Mouse (Mus musculus): Measurements from ENCODE around the gene Tssc4. TPM values are rescaled to one million over a fixed set of nuclear protein-coding genes. Genes with fewer than 3 reads are reported as not detected.

Tssc4 gene
- polyA plus RNA-seq (2012; rRNA removed) = 83.1 and 85.1 TPM in 2 replicates

GRCm38 (mm10) chr7:143068882-143069591 lies at the start of gene Tssc4:
Gene Tssc4, plus strand, starts transcription at chr7:143069249.
- WGBS = under 1% methylated on average over 51 of the region's 51 CpGs

GRCm38 (mm10) chr7:143020040-143020439 lies 49.0 kb upstream of the Tssc4 start:
- Histone ChIP-seq H3K4me3 (replicated peaks; ENCODE audit: extremely low read depth, low read depth, low read length) (no peak overlapping the region), H3K4me1 (ENCODE audit: control insufficient read depth, insufficient read depth, low read length) (peaks cover 9% of the 10 kb centered on the region)
- DNase-seq = no peak
- TF ChIP-seq POLR2A (IDR thresholded peaks at IDR 0.05; ENCODE audit: borderline replicate concordance, extremely low read depth, low read depth, low read length) (no peak), CTCF (IDR thresholded peaks at IDR 0.05; ENCODE audit: insufficient read depth, low read length) (no peak)

More at GRCm38 (mm10) chr7:143068882-143069591, at the start of gene Tssc4:
- TF ChIP-seq CTCF (IDR thresholded peaks at IDR 0.05; ENCODE audit: insufficient read depth, low read length) (no peak), POLR2A (IDR thresholded peaks at IDR 0.05; ENCODE audit: borderline replicate concordance, extremely low read depth, low read depth, low read length) (peak; percentile 73; the same call in 1 of the 2 replicates)
- DNase-seq = peak; percentile 94
- Histone ChIP-seq H3K4me3 (replicated peaks; ENCODE audit: extremely low read depth, low read depth, low read length) (peak within 1 kb of the TSS; percentile 89), H3K4me1 (ENCODE audit: control insufficient read depth, insufficient read depth, low read length) (peaks cover 11% of the 10 kb centered on the region)

- WGBS = 81% methylated on average over 3 of the region's 3 CpGs
- no peak for DNase-seq
- no peak for TF ChIP-seq POLR2A (IDR thresholded peaks at IDR 0.05; ENCODE audit: borderline replicate concordance, extremely low read depth, low read depth, low read length)
- TF ChIP-seq CTCF (IDR thresholded peaks at IDR 0.05; ENCODE audit: insufficient read depth, low read length) = no peak
- Histone ChIP-seq H3K4me1 (ENCODE audit: control insufficient read depth, insufficient read depth, low read length) (peaks cover 8% of the 10 kb centered on the region), H3K4me3 (replicated peaks; ENCODE audit: extremely low read depth, low read depth, low read length) (no peak overlapping the region)
Measured at GRCm38 (mm10) chr7:143020764-143021163, 48.3 kb upstream of the Tssc4 start.

- 49% methylated on average over 5 of the region's 5 CpGs for WGBS
- peaks cover 4% of the 10 kb centered on the region; the same call in 1 of the 2 replicates for H3K4me1 ChIP-seq (ENCODE audit: control insufficient read depth, insufficient read depth, low read length)
- no peak for TF ChIP-seq CTCF (IDR thresholded peaks at IDR 0.05; ENCODE audit: insufficient read depth, low read length)
- no peak for TF ChIP-seq POLR2A (IDR thresholded peaks at IDR 0.05; ENCODE audit: borderline replicate concordance, extremely low read depth, low read depth, low read length)
- H3K4me3 ChIP-seq (replicated peaks; ENCODE audit: extremely low read depth, low read depth, low read length) = no peak overlapping the region
- no peak for DNase-seq
Measured at GRCm38 (mm10) chr7:143021356-143022164, 47.5 kb upstream of the Tssc4 start.

GRCm38 (mm10) chr7:143023499-143023898 lies 45.5 kb upstream of the Tssc4 start:
- Histone ChIP-seq H3K4me3 (replicated peaks; ENCODE audit: extremely low read depth, low read depth, low read length) (no peak overlapping the region), H3K4me1 (ENCODE audit: control insufficient read depth, insufficient read depth, low read length) (no peaks in the 10 kb centered on the region)
- WGBS = 88% methylated on average over 2 of the region's 2 CpGs
- no peak for DNase-seq
- no peak for TF ChIP-seq POLR2A (IDR thresholded peaks at IDR 0.05; ENCODE audit: borderline replicate concordance, extremely low read depth, low read depth, low read length)

GRCm38 (mm10) chr7:143024293-143024692 lies 44.8 kb upstream of the Tssc4 start:
- DNase-seq = no peak
- 97% methylated on average over 1 of the region's 1 CpGs for WGBS
- no peak for TF ChIP-seq CTCF (IDR thresholded peaks at IDR 0.05; ENCODE audit: insufficient read depth, low read length)
- TF ChIP-seq POLR2A (IDR thresholded peaks at IDR 0.05; ENCODE audit: borderline replicate concordance, extremely low read depth, low read depth, low read length) = no peak
- H3K4me3 ChIP-seq (replicated peaks; ENCODE audit: extremely low read depth, low read depth, low read length) = no peak overlapping the region
- H3K4me1 ChIP-seq (ENCODE audit: control insufficient read depth, insufficient read depth, low read length) = no peaks in the 10 kb centered on the region

GRCm38 (mm10) chr7:143025496-143025895 lies 43.6 kb upstream of the Tssc4 start:
- Histone ChIP-seq H3K4me1 (ENCODE audit: control insufficient read depth, insufficient read depth, low read length) (no peaks in the 10 kb centered on the region), H3K4me3 (replicated peaks; ENCODE audit: extremely low read depth, low read depth, low read length) (no peak overlapping the region)
- TF ChIP-seq POLR2A (IDR thresholded peaks at IDR 0.05; ENCODE audit: borderline replicate concordance, extremely low read depth, low read depth, low read length) = no peak
- 69% methylated on average over 3 of the region's 3 CpGs for WGBS
- no peak for DNase-seq

- TF ChIP-seq CTCF (IDR thresholded peaks at IDR 0.05; ENCODE audit: insufficient read depth, low read length) (no peak), POLR2A (IDR thresholded peaks at IDR 0.05; ENCODE audit: borderline replicate concordance, extremely low read depth, low read depth, low read length) (no peak)
- no peak overlapping the region for H3K4me3 ChIP-seq (replicated peaks; ENCODE audit: extremely low read depth, low read depth, low read length)
- DNase-seq = no peak
- no peaks in the 10 kb centered on the region; the same call in 1 of the 2 replicates for H3K4me1 ChIP-seq (ENCODE audit: control insufficient read depth, insufficient read depth, low read length)
- 89% methylated on average over 4 of the region's 4 CpGs for WGBS
Measured at GRCm38 (mm10) chr7:143027196-143027595, 41.9 kb upstream of the Tssc4 start.

GRCm38 (mm10) chr7:143031816-143032215 lies 37.2 kb upstream of the Tssc4 start:
- 59% methylated on average over 1 of the region's 1 CpGs for WGBS
- TF ChIP-seq POLR2A (IDR thresholded peaks at IDR 0.05; ENCODE audit: borderline replicate concordance, extremely low read depth, low read depth, low read length) (no peak), CTCF (IDR thresholded peaks at IDR 0.05; ENCODE audit: insufficient read depth, low read length) (no peak)
- no peaks in the 10 kb centered on the region; the same call in 1 of the 2 replicates for H3K4me1 ChIP-seq (ENCODE audit: control insufficient read depth, insufficient read depth, low read length)
- no peak for DNase-seq
- H3K4me3 ChIP-seq (replicated peaks; ENCODE audit: extremely low read depth, low read depth, low read length) = no peak overlapping the region
